Mouse (Mus musculus): ENCODE data around the gene Rpain. TPM values are rescaled to one million over a fixed set of nuclear protein-coding genes. Genes with fewer than 3 reads are reported as not detected.
A peak's percentile ranks its signal among the peaks of the same experiment; 100 is the strongest.

Gene Rpain
- polyA plus RNA-seq (2017; shearing (Covaris generic)) = 10 to 100 TPM; 49.9 to 74.5 TPM

DNA sequence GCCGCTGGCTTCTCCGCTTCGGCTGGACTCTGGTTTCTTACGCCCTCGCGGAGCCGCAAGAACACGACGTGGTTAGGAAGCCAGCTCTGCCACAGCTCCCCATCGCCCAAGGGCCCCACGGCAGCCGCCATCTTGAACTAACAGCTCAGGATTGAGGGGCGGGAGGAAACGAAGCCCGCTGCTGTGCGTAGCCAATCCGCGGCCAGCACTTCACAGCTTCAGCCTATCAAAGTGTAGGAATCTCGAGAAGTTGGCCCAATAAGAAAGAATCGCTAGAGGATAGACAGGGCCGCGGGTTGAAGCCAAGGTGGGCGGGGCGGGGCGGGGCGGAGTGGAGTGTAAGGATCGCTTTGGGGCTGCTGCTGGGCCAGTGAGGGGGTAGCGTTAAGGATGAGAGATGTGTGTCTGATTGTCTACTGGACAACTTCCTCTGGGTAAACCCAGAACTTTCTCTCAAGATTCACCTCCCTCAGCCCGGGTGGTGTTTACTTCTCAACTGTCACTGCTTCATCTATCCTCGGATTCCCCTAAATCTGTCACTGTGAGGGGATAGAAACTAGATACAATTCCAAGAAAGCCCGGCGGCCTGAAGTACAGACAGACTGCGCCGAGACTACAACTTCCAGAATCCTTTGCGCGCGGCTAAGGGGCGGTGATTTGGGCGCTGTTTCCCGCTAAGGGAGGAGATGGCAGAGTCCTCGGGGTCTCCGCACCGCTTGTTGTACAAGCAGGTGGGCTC is at the start of gene Rpain, which contains the start of gene Nup88:
Gene Rpain, plus strand, starts transcription at position 393 of the 739 bp plus-strand sequence.
Gene Nup88, minus strand, starts transcription at position 153 of the 739 bp plus-strand sequence.
- ATAC-seq = peak; percentile 98

DNA sequence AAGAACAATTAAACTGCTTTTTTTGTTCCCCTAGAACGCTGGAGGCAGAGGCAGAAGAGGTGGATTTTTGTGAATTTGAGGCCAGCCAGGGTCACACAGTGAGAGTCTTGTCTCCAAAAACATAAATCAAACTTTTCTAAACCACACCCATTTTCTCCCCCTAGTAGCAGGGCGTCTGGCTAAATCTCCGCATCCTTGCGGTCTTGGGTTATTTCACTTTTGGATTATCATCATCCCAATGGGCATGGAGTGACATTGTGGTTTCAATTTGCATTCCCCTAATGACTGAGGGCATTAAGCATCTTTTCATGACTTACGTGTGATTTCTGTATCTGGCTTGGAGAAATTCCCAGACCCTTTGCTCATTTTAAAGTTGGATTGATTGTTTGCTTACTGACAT is 38.6 kb upstream of the Rpain start:
- ATAC-seq = no peak

DNA sequence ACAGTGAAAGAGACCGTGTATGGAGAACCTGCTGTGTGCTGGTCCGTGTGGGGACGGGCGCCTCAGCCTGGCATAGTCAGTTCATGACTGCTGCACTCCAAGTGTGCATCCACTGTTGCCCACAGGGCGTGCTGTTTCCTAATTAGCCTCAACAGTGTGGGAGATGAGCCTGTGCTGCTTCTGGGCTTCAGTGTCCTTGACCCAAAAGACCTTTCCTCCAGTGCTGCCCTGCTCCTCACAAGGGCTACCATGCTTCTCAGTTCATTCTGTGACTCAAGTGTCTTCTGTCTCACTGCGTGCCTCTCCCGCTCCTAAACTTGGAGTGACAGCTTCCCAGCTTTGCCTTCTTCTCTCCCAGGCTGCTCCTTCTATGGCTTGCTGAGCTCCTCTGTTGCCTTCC is 34.7 kb upstream of the Rpain start:
- ATAC-seq = no peak

DNA sequence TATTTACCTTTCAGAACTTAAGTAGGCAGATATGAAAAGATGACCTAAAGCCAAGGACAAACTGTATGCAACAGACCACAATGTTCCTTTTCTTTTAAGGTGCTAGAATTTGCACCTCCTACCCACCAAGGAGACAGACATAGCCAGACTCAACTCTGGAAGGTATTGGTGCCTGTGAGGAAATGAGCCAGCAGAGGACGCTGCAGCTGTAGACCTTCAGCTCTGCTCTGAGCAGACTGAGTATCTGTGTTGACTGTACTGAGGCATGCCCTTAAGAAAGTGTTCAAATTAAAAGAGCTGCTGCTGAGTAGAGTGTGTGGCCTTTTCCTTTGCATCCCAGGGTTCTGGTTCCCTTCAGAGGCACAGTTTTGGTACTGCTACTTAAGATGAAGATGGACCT is 27.4 kb upstream of the Rpain start:
- no peak for ATAC-seq

DNA sequence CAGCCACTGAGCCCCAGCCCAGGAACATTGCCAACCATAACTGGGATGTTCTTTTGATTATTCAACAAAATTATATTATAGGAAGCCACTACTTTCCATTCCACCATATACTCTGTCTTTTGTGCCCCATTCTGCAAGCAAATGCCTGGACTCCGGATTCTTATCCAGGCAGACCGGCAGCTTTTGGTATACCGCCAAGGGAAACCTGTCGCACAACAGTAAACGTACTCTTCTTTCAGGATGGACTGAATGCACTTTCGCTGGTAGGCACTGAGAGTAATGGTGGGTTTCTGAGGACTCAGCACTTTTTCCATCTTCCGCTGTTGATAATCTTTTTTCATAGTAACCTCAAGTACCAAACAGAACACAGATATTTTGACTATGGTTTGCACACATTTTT is 26.4 kb upstream of the Rpain start:
- ATAC-seq = no peak

DNA sequence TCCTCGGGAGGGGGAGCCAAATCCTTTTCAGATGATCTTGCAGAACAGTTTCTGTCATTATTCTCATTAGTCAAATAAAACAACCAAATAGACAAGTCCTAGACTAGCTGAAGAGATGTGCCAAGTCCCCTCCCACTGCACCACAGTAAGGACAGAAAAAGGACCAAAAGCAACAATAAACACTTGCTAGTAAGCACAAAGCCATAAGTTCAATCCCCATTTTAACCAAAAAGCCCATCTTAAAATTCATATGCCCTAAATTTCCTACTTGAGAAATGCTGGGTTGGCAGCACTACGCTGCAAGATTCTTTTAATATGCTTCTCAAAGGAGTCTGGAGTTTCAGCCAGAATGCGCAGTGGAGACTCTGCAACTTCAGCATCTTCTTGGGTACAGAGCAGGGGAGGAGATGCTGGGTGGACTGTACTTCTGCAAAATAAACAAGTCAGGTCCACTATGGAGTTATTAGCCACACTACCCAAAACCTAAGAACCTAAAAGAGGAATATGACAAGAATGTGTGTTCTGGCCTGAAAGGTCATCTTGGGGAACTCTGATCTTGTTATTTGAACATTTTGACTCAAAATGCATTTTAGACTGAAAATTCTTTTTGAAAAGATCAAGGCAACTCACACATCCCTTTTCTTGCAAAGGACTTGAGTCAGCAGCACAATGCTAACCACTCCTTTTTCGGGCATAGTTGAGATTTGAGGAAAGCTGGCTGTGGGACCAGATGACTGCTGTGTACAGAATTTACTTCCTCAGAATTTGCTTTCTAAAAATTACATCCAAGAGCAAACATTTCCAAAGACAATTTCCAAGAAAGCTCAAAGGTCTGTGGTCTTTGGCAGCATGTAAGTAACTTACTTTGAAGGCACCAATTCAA is 24.8 kb upstream of the Rpain start:
- ATAC-seq = no peak

DNA sequence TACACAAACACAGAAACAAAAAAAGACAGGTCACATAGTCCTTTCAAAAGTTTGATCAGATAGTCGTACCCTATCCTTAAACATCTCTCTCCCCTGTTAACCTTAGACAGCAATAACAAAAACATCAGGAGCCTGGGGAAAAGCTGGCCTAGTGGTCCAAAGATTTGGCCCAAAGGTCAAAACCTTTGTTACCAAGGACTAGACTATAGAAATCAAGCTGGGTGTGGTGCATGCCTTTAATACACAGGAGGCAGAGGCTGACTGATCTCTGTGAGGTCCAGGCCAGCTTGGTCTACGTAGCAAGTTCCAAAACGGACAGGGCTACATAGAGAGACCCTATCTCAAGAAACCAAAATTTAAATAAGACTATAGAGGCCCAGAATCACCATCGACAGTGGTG is 15.3 kb upstream of the Rpain start:
- ATAC-seq = no peak

DNA sequence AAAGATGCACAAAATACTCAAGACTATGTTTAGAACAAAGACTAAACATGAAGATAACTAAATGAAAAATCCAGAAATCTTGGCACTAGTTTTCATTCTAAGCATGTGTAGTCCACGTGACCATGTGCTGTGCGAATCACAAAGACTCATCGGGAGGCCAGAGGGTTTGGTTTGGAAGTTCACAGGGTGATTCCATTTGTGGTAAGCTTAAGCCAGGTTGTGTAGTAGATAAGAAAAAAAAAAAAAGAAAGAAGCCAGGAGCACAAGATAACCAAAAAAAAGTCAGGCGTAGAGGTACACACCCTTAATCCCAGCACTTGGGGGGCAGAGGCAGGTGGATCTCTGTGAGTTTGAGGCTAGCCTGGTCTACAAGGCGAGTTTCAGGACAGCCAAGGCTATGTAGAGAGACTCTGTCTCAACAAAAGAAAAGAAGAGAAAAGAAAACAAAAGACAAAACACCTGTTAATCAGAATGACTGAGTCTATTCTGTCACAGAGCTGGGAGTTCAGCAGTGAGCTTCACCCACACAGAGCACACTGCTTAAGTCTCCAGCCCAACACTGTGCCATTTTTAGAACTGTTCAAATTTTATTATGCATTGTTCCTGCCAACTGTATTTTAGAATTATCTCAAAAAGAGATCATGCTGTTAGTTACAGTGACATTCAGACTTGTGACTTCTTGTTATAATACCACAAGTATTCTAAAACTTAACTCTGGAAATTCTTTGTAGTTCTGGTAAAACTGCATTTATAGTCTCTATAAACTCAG is 9.0 kb upstream of the Rpain start:
- no peak for ATAC-seq

DNA sequence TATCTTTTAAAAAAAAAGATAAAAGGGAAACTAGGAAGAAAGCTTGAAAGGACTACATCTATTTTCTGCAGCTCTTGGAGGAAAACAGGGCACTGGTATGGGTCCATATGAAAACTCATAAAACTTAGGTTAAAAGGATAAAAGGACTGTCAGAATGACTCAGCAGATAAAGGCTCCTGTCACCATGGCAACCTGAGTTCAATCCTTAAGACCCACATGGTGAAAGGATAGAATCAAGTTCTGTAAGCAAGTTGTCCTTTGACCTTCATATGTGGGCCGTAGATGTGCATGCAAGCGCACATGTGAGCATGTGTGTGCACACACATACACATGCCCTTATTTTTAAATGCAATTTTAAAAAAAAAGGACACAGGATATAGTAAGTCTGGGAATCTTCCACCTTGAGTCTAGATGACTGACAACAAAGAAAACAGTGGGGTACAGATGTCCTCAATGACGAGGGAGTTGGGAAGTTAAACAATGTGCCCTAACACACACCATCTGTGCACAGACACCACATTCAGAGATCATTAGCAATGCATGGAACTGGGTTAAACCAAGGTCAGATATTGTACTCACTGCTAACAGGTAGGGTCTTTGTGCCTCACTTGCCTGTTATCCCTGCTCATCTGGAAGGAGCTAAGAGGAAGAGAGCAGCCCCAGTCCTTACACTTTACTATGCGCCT is 5.6 kb upstream of the Rpain start:
- no peak for ATAC-seq

DNA sequence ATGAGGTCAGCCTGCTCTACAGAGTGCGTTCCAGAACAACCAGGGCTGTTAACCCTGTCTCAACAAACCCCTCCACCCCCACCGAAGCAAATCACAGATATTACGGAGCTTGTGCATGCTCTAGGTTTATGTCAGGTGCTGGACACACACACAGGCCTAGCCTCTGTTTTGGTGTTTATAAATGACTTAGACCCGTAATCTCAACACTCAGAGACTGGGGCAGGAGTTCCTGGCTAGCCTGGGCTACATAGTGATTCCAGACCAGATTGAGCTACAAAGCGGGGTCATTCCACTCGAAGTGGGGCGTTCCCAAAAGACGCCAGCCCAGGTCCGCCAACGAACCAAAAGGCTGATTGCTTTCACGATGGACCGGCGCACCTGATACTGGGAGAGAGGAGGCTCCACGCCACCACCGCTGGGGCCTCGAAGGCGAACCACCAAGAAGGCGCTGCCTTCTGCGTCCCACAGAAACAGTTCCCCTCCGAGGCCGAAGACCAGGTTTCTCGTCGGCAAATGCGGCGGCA is 680 bp upstream of the Rpain start:
- ATAC-seq = no peak

DNA sequence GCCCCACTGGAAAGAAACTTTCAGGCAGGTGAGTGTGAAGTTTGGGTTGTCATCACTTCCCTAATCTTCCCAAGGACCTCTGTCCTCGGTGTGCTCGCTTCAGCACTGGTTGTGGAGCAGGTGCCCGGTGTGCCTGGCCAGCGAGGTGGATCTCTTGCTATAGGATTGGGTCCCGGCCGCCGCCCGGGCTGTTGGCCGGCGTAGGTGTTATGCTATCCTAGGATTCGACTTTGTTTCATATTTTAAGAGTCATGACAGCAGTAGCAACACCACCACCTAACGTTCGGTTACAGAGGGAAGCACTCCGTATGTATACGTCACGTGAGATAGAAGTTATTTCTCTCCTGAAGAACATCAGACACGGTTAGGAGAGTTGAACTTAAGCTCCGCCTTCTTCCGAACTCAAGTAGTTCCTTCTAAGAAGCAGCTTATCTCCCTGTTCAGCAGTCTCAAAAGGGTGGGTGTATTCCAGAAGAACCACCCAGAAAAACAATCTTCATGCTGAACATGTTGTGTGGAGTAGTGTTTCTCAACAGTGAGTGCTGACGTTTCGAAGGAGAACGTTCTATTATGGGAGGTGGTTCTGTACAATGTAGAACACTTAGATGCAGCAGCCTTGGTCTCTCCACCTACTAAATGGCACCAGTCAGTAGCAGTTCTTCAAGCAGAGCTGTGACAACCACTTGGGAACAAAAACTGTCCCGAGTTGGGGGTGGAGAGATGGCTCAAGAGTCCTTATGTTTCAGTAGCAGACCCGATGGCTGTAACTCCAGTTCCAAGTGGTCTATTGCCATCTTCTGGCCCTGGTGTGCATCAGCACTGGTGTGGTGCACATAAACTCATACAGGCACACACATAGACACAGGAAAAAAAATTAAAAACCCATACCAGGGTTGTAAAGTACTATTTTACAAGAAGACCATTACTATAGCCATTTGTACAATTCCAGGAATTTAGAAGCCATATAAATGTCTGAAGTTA is 837 bp downstream of the Rpain start:
- ATAC-seq = peak; percentile 14

DNA sequence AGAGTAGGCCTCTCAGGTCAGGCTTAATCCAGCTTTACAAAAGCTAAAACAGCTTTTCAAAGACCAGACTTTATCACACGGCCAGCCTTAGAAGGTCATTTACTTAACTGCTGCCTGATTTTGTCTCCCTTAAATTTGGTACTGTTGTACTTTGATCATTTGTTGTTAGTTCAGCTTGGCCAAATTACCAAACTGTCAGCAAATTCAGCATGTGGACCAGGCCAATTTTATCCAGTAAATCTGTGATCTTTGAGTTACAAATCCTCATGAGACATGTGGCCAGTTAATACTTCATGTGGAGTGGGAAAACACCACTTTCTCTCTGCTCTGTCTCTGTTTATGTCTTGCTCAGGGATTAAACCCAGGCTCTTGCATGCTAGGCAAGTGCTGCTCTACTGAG is 2.6 kb downstream of the Rpain start:
- ATAC-seq = no peak

DNA sequence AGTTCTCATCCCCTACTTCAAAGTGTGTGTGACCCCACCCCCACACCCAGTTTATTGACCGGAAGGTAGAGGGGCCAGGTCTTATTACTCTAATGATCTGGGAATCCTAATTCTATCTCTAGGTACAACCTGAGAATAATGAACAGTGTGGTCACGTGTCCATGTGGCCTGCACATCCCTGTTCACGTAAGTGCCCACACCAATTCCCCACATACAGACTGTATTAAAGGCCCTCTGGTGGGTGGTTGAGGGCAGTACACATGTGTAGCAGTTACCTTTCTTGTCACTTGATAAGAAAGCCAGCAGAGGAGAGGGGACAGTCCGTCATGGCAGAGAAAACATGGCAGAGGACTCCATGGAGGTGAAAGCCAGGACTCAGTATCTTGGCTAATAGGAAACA is 3.9 kb downstream of the Rpain start:
- ATAC-seq = no peak

DNA sequence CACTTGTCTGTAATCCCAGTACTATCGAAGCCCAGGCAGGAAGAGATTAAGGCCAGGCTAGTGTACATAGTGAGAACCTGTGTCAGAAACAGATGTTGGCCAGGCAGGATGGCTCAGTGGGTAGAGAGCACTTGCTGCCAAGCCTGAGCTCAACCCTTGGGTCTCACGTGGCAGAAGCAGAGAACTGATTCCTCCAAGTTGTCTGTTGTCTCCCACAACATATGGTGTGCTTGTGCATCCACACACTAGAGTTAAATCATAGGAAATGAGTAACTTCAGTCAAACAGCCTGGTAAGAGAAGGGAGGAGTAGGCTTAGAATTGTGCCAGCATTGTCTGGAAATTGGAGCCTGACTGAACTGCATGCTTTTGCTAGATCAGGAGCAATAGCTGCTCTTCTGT is 5.2 kb downstream of the Rpain start:
- no peak for ATAC-seq

DNA sequence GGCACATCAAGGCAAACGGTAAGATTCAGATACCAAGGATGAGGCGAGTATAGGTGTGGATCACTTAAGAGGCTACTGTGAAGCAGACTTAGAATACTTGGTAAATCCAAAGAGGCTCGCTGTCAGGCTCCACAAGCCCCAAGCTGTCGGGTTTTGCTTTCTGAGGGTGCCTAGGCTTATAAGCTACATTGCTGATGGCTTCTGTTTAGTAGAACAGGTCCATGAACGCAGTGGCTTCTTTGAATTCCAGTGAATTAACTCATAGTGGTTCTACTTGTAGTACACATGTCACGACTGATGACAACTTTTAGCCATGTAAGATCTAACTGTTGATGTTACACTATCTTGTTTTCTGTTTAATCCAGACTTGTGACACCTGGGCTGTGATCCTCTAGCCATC is 7.3 kb downstream of the Rpain start:
- no peak for ATAC-seq

DNA sequence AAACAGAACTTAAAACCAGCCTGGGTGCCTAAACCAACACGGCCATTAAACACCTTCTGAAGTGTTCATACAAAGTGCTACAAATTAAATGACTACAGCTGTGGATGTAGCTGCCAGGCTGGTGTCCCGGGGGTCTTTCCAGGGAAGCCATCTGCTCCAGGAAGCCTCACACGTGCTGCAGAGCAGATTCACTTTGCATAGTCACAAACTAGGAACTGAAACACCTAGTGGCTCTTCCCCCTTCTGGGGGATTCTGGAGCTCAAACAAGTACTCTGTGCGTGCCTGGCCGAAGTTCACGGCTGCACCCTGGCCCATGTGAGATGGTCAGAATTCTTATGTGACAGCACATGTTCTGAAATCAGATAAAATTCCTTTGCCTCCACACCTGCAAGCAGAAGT is 10.2 kb downstream of the Rpain start:
- ATAC-seq = no peak

DNA sequence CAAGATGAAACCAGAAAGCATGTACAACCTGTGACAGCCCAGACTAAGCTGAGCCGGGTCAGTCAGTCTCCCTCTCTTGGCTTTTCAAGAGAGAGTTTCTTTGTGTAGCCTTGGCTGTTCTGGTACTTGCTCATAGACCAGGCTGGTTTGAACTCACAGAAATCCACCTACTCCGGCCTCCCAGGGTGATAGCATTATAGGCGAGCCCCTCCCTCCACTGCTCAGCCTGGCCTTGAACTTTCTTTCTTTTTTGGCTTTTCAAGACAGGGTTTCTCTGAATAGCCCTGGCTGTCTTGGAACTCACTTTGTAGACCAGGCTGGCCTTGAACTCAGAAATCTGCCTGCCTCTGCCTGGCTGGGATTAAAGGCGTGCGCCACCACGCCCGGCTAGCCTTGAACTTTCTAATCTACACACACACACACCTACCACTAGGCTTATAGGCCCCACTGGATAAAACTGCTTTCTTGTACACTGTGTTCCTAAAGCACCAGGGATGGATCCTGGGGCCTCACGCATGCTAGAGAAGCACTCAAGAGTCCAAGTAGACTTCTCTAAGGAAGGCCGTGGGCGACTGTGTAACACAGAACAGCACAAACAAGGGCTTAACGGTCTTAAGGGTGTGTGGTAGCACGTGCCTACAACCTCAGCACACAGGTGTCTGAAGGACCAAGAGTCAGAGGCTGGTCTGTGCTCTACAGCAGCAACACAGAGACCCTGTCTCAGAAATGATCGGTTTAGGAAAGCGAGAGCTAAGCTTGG is 10.9 kb downstream of the Rpain start:
- no peak for ATAC-seq

DNA sequence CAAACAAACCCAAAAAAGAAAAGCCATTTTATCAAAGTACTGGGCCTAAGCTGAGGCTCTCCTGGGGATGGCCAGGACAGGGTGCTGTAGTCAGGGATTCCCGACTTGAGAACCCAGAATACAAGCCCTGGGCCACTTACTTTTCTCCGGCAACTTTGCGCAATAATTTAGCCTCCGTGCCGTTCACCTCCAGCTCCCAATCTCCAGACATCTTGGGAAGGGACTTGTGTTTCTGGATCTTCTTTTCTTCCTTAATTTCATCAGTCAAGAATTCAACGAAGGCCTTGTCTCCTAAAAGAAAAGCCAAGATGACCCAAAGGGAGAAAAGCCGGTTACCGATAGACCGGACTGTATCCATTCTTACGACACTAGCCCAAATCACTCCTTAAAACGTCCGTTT is 12.0 kb downstream of the Rpain start:
- ATAC-seq = no peak

DNA sequence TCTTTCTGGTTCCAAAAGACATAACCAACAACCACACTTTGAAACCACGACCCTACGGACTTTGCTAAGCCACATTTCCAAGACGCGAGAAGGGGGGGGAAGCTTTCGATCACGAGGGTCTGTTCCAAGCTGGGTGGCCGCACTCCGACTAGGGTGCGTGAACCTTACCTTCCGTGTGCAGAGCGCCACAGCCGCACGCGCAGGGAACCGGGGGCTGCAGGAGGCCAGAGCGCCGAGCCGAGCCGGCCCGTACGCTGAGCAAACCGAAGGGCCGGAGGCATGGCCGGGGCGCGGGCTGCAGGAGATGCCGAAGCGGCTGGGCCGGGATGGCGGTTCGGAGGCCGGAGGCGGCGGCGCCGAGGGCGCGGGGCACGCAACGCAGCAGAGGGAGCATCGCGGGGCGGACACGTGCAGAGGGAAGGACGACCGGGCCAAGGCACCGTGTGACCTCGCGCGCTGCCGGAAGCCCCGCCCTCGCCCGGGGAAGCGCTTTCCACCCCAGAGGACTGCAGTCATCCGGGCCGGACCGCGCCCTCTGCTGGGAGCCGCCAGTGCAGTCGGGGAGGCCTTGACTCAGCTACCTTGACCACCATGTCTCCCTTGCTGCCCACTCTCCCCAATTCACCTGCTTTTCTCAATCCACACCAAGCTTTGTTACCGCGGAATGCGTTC is 12.7 kb downstream of the Rpain start, which contains the start of gene C1qbp:
Gene C1qbp, minus strand, starts transcription at position 470 of the 672 bp plus-strand sequence.
- ATAC-seq = peak; percentile 100

DNA sequence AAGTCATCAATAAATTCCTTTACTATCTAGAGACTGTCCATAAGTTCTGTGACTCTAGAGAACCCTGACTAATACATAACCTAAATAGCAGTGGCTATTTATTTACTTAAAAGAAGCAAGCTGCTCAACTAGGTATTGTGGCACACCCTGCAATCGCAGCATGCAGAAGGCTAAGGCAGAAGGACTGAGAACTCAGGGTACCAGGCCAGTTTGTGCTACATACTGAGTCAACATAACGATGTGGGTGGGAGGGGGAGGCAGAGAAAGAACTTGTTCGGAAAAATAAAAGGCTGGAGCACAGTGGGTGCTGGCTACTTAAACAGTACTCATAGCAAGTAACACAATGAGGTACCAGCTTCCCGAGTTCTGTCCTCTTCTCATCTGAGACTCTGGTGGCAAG is 31.2 kb downstream of the Rpain start:
- no peak for ATAC-seq

Data from activated CD4-positive, CD25-positive, alpha-beta regulatory T cell, adult 4 months (primary cell).